Mouse (Mus musculus): Measurements from ENCODE around the gene 4933427D14Rik. TPM values are rescaled to one million over a fixed set of nuclear protein-coding genes. Genes with fewer than 3 reads are reported as not detected.

4933427D14Rik gene
- polyA plus RNA-seq, 1 experiment from 2014 or later: 7.5 TPM

- Histone ChIP-seq H3K27me3 (ENCODE audit: control insufficient read depth, insufficient read depth, low read length) (no peaks in the 10 kb centered on the region; the same call in 1 of the 2 replicates), H3K36me3 (ENCODE audit: control insufficient read depth, insufficient read depth) (no peaks in the 10 kb centered on the region), H3K4me2 (ENCODE audit: low read depth, low read length) (no peak overlapping the region), H3K4me1 (ENCODE audit: control insufficient read depth, insufficient read depth, low read length) (no peaks in the 10 kb centered on the region), H3K9ac (ENCODE audit: low read length) (no peak overlapping the region), H3K9me3 (replicated peaks; ENCODE audit: control insufficient read depth, low read length) (no peaks in the 10 kb centered on the region), H3K4me3 (ENCODE audit: low read length) (no peak overlapping the region), H3K27ac (ENCODE audit: low read length) (no peak overlapping the region)
- ATAC-seq (replicated peaks; ENCODE audit: extremely low read depth, insufficient read depth, low FRiP score): no peak
- 75% methylated on average over 6 of the region's 6 CpGs for WGBS
Measured at GRCm38 (mm10) chr11:72226901-72227300, 19.6 kb upstream of the 4933427D14Rik start.

- no peaks in the 10 kb centered on the region for H3K4me1 ChIP-seq (ENCODE audit: control insufficient read depth, insufficient read depth, low read length)
- no peak overlapping the region for H3K27ac ChIP-seq (ENCODE audit: low read length)
- H3K4me3 ChIP-seq (ENCODE audit: low read length): no peak overlapping the region
- H3K27me3 ChIP-seq (ENCODE audit: control insufficient read depth, insufficient read depth, low read length): no peaks in the 10 kb centered on the region; the same call in 1 of the 2 replicates
- H3K36me3 ChIP-seq (ENCODE audit: control insufficient read depth, insufficient read depth): no peaks in the 10 kb centered on the region
- WGBS: 66% methylated on average over 10 of the region's 10 CpGs
- no peak for ATAC-seq (replicated peaks; ENCODE audit: extremely low read depth, insufficient read depth, low FRiP score)
- H3K9me3 ChIP-seq (replicated peaks; ENCODE audit: control insufficient read depth, low read length): no peaks in the 10 kb centered on the region
- no peak overlapping the region for H3K9ac ChIP-seq (ENCODE audit: low read length)
- no peak overlapping the region for H3K4me2 ChIP-seq (ENCODE audit: low read depth, low read length)
Measured at GRCm38 (mm10) chr11:72226020-72226791, 18.9 kb upstream of the 4933427D14Rik start.

- Histone ChIP-seq H3K36me3 (ENCODE audit: control insufficient read depth, insufficient read depth) (no peaks in the 10 kb centered on the region), H3K4me1 (ENCODE audit: control insufficient read depth, insufficient read depth, low read length) (no peaks in the 10 kb centered on the region), H3K9ac (ENCODE audit: low read length) (no peak overlapping the region), H3K9me3 (replicated peaks; ENCODE audit: control insufficient read depth, low read length) (no peaks in the 10 kb centered on the region), H3K27ac (ENCODE audit: low read length) (no peak overlapping the region), H3K27me3 (ENCODE audit: control insufficient read depth, insufficient read depth, low read length) (no peaks in the 10 kb centered on the region; the same call in 1 of the 2 replicates), H3K4me2 (ENCODE audit: low read depth, low read length) (no peak overlapping the region), H3K4me3 (ENCODE audit: low read length) (no peak overlapping the region)
- ATAC-seq (replicated peaks; ENCODE audit: extremely low read depth, insufficient read depth, low FRiP score): no peak
- 9% methylated on average over 5 of the region's 5 CpGs for WGBS
Measured at GRCm38 (mm10) chr11:72224865-72225264, 17.6 kb upstream of the 4933427D14Rik start.

GRCm38 (mm10) chr11:72223414-72223813 lies 16.2 kb upstream of the 4933427D14Rik start:
- Histone ChIP-seq H3K9me3 (replicated peaks; ENCODE audit: control insufficient read depth, low read length) (no peaks in the 10 kb centered on the region), H3K4me3 (ENCODE audit: low read length) (no peak overlapping the region), H3K9ac (ENCODE audit: low read length) (no peak overlapping the region), H3K27ac (ENCODE audit: low read length) (no peak overlapping the region), H3K27me3 (ENCODE audit: control insufficient read depth, insufficient read depth, low read length) (no peaks in the 10 kb centered on the region; the same call in 1 of the 2 replicates), H3K4me2 (ENCODE audit: low read depth, low read length) (no peak overlapping the region), H3K36me3 (ENCODE audit: control insufficient read depth, insufficient read depth) (no peaks in the 10 kb centered on the region), H3K4me1 (ENCODE audit: control insufficient read depth, insufficient read depth, low read length) (no peaks in the 10 kb centered on the region)
- no peak for ATAC-seq (replicated peaks; ENCODE audit: extremely low read depth, insufficient read depth, low FRiP score)
- 75% methylated on average over 4 of the region's 4 CpGs for WGBS

DNA sequence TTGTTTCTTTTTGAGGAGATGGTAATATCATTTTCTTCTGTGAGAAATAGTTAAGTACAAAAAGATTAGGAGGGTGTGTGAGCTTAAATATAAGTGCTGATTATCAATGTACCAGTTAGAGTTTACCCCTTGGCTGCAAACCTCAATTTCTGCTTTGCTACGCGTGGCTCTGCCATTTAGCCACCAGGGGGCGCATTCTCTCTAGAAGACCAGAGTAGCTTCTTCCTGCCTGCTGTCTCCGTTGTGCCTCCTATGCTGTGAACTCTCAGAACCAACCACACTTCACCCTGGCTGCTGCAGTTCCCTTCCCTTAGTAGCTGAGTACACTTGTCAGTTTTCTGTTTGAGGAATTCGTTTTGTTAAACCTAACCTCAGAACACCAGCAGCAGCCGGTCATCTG lies 14.0 kb upstream of the 4933427D14Rik start:
- Histone ChIP-seq H3K9me3 (replicated peaks; ENCODE audit: control insufficient read depth, low read length) (no peaks in the 10 kb centered on the region), H3K27me3 (ENCODE audit: control insufficient read depth, insufficient read depth, low read length) (no peaks in the 10 kb centered on the region; the same call in 1 of the 2 replicates), H3K4me1 (ENCODE audit: control insufficient read depth, insufficient read depth, low read length) (peaks cover 1% of the 10 kb centered on the region; the same call in 1 of the 2 replicates), H3K36me3 (ENCODE audit: control insufficient read depth, insufficient read depth) (no peaks in the 10 kb centered on the region), H3K27ac (ENCODE audit: low read length) (no peak overlapping the region), H3K4me2 (ENCODE audit: low read depth, low read length) (no peak overlapping the region), H3K9ac (ENCODE audit: low read length) (no peak overlapping the region), H3K4me3 (ENCODE audit: low read length) (no peak overlapping the region)
- 17% methylated on average over 6 of the region's 6 CpGs for WGBS
- 0 out of 2 replicates have a peak, but pooled peaks have one; percentile 23 for ATAC-seq (replicated peaks; ENCODE audit: extremely low read depth, insufficient read depth, low FRiP score)

DNA sequence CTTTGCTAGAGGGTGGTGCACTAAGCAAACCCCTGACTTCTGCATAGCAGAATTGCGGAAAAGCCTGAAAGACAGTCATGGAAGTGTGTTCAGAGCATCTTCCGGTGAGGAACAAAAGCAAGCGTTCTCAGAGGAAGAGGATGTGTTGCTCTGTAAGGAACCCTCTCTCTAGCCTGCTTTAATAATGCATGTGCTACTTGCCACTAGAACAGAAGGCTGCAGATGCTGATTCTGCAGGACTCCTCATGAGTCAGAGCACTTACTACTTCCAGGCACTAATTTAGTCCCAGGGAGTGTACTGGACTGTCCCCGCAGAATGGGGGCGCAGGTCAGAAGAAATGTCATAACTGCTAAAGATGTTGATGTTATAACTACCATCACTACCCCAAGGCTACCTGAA lies 9.9 kb upstream of the 4933427D14Rik start:
- WGBS: 76% methylated on average over 5 of the region's 5 CpGs
- no peak for ATAC-seq (replicated peaks; ENCODE audit: extremely low read depth, insufficient read depth, low FRiP score)
- H3K9ac ChIP-seq (ENCODE audit: low read length): no peak overlapping the region

GRCm38 (mm10) chr11:72215410-72215797 lies 8.1 kb upstream of the 4933427D14Rik start, which contains the start of gene Med31:
Gene Med31 (minus strand): TSS chr11:72215592.
- peak; percentile 83 for ATAC-seq (replicated peaks; ENCODE audit: extremely low read depth, insufficient read depth, low FRiP score)
- peak within 1 kb of the TSS; percentile 96 for H3K4me3 ChIP-seq (ENCODE audit: low read length)
- peak within 1 kb of the TSS; percentile 84 for H3K9ac ChIP-seq (ENCODE audit: low read length)
- peaks cover 8% of the 10 kb centered on the region; the same call in 1 of the 2 replicates for H3K4me1 ChIP-seq (ENCODE audit: control insufficient read depth, insufficient read depth, low read length)
- peak within 1 kb of the TSS; percentile 100 for H3K4me2 ChIP-seq (ENCODE audit: low read depth, low read length)
- 1% methylated on average over 29 of the region's 29 CpGs for WGBS
- H3K9me3 ChIP-seq (replicated peaks; ENCODE audit: control insufficient read depth, low read length): no peaks in the 10 kb centered on the region
- no peaks in the 10 kb centered on the region for H3K27me3 ChIP-seq (ENCODE audit: control insufficient read depth, insufficient read depth, low read length)
- peaks cover 8% of the 10 kb centered on the region for H3K36me3 ChIP-seq (ENCODE audit: control insufficient read depth, insufficient read depth)
- peak within 1 kb of the TSS; percentile 84 for H3K27ac ChIP-seq (ENCODE audit: low read length)

More for the DNA sequence above, 9.9 kb upstream of the 4933427D14Rik start:
- H3K27me3 ChIP-seq (ENCODE audit: control insufficient read depth, insufficient read depth, low read length): no peaks in the 10 kb centered on the region
- peaks cover 8% of the 10 kb centered on the region; the same call in 1 of the 2 replicates for H3K4me1 ChIP-seq (ENCODE audit: control insufficient read depth, insufficient read depth, low read length)
- no peaks in the 10 kb centered on the region for H3K36me3 ChIP-seq (ENCODE audit: control insufficient read depth, insufficient read depth)
- no peak overlapping the region for H3K4me2 ChIP-seq (ENCODE audit: low read depth, low read length)
- no peak overlapping the region for H3K4me3 ChIP-seq (ENCODE audit: low read length)
- H3K27ac ChIP-seq (ENCODE audit: low read length): no peak overlapping the region
- H3K9me3 ChIP-seq (replicated peaks; ENCODE audit: control insufficient read depth, low read length): no peaks in the 10 kb centered on the region

DNA sequence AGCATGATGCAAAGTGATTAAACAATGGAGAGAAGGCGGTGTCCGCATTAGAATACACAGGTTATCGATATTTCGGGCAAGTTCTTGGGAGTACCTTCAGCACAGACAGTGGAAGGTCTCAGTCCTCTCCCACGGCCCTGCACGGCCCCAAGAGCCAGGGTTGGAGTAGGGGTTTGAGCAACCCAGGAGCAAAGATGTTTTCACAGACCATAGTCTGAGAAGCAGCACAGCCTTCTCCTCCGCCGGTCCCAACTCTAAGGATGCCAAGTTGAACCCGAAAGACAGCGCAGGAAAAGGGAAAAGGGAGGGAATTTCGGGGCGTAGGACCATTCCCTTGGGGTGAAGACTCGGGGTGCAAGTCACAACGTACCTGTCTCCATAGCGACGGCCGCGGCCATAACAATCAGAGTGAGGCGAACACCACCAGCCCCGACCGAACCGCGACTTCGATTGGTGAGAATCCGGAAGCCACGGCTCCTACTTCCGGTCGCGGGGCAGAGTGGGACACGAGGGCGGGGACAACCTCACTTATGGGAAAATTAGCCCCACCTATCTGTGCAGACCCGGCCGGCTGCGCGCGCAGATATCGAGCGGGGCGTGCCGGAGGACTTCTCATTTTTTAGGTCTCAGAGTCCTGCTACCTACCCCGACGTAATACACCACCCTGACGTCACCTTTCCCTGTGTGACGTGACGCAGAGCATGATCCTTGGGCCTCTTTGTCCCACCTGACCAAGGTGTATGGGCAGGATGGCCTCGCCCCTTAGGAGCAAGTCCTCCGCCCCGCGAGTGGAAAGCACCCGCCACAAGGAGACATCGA lies 7.5 kb upstream of the 4933427D14Rik start:
- Histone ChIP-seq H3K9ac (ENCODE audit: low read length) (peak overlapping the region; percentile 84), H3K36me3 (ENCODE audit: control insufficient read depth, insufficient read depth) (peaks cover 11% of the 10 kb centered on the region), H3K4me1 (ENCODE audit: control insufficient read depth, insufficient read depth, low read length) (peaks cover 8% of the 10 kb centered on the region; the same call in 1 of the 2 replicates), H3K27me3 (ENCODE audit: control insufficient read depth, insufficient read depth, low read length) (no peaks in the 10 kb centered on the region), H3K4me3 (ENCODE audit: low read length) (peak overlapping the region; percentile 96), H3K27ac (ENCODE audit: low read length) (peak overlapping the region; percentile 84), H3K9me3 (replicated peaks; ENCODE audit: control insufficient read depth, low read length) (no peaks in the 10 kb centered on the region), H3K4me2 (ENCODE audit: low read depth, low read length) (peak overlapping the region; percentile 100)
- peak; percentile 98 for ATAC-seq (replicated peaks; ENCODE audit: extremely low read depth, insufficient read depth, low FRiP score)
- WGBS: 1% methylated on average over 51 of the region's 51 CpGs

Data from heart, embryonic 16.5 days (tissue).